Comparison of ENCODE assay signal across 15 mouse cellular contexts in genomic region chr1:184720162-184721025, GRCm38 (mm10). TPM values are rescaled to one million over a fixed set of nuclear protein-coding genes. Genes with fewer than 3 reads are reported as not detected.
A peak's percentile ranks its signal among the peaks of the same experiment; 100 is the strongest.
DNase-seq lines count a peak whose midpoint lies in the region; ATAC-seq and TF ChIP-seq lines count a peak whose summit lies in the region.
"Had no signal": no experiment of that assay in that cellular context is flagged by ENCODE, and none has a peak within 500 bp of the region (broad histone marks: within the 10 kb centered on the region; RNA-seq: fewer than 3 reads in every experiment).

No protein-coding gene starts in this region.

- H3K4me3 ChIP-seq in heart, embryonic 15.5 days, result no peak overlapping the region
- peak overlapping the region; percentile 11; the same call in 1 of the 2 replicates for H3K4me3 ChIP-seq in lung, embryonic 14.5 days (ENCODE audit: low read depth, low read length)
- no peak overlapping the region for H3K4me3 ChIP-seq in intestine, postnatal 0 days (ENCODE audit: low read depth, low read length)
- H3K4me3 ChIP-seq: forebrain, embryonic 13.5 days; myocyte had no signal

- intact Hi-C loops in heart, postnatal 36 days (cut with DNase I), result loop anchor here (10.0 kb wide), 1 partner anchor 686 kb away; the partner anchor contains the start of gene 1700056E22Rik

- H3K4me2 ChIP-seq in heart, embryonic 15.5 days, result 0 out of 2 replicates have a peak overlapping the region, but pooled peaks have one; percentile 7
- peak overlapping the region; percentile 38 for H3K4me2 ChIP-seq in lung, embryonic 14.5 days
- H3K4me2 ChIP-seq in intestine, postnatal 0 days (replicated peaks; ENCODE audit: low read depth), result peak overlapping the region; percentile 37; the same call in 1 of the 2 replicates
- H3K4me2 ChIP-seq: forebrain, embryonic 13.5 days had no signal

- no peak overlapping the region for H3K27ac ChIP-seq in heart, embryonic 15.5 days
- H3K27ac ChIP-seq in lung, embryonic 14.5 days (ENCODE audit: low read depth), result no peak overlapping the region
- H3K27ac ChIP-seq in intestine, postnatal 0 days (ENCODE audit: low read depth, low read length), result no peak overlapping the region
- H3K27ac ChIP-seq: forebrain, embryonic 13.5 days had no signal

- no peaks in the 10 kb centered on the region for H3K9me3 ChIP-seq in heart, embryonic 15.5 days (replicated peaks)
- no peaks in the 10 kb centered on the region for H3K9me3 ChIP-seq in lung, embryonic 14.5 days (ENCODE audit: low read depth, low read length)
- no peaks in the 10 kb centered on the region for H3K9me3 ChIP-seq in intestine, postnatal 0 days (ENCODE audit: control insufficient read depth)
- H3K9me3 ChIP-seq: forebrain, embryonic 13.5 days had no signal

- H3K4me1 ChIP-seq in heart, embryonic 15.5 days (replicated peaks), result peaks cover 13% of the 10 kb centered on the region
- no peaks in the 10 kb centered on the region; the same call in 1 of the 2 replicates for H3K4me1 ChIP-seq in lung, embryonic 14.5 days (ENCODE audit: insufficient read depth)
- H3K4me1 ChIP-seq in intestine, postnatal 0 days (replicated peaks; ENCODE audit: control insufficient read depth, insufficient read depth, low read length), result no peaks in the 10 kb centered on the region
- H3K4me1 ChIP-seq: forebrain, embryonic 13.5 days had no signal

- WGBS in heart, embryonic 15.5 days, result 3% methylated on average over 26 of the region's 26 CpGs
- 9% methylated on average over 26 of the region's 26 CpGs for WGBS in lung, embryonic 14.5 days
- WGBS in intestine, postnatal 0 days, result 16% methylated on average over 26 of the region's 26 CpGs

- no peak overlapping the region for H3K9ac ChIP-seq in heart, embryonic 15.5 days
- no peak overlapping the region for H3K9ac ChIP-seq in lung, embryonic 14.5 days
- H3K9ac ChIP-seq in intestine, postnatal 0 days (ENCODE audit: low read depth, low read length), result no peak overlapping the region
- H3K9ac ChIP-seq: forebrain, embryonic 13.5 days had no signal

- no peak for ATAC-seq in heart, embryonic 15.5 days (replicated peaks; ENCODE audit: insufficient number of reproducible peaks, insufficient read depth, low FRiP score, low read depth)
- ATAC-seq in lung, embryonic 14.5 days (ENCODE audit: insufficient read depth), result no peak
- peak; percentile 30; the same call in 1 of the 2 replicates for ATAC-seq in common myeloid progenitor, adult 5-6 weeks (replicated peaks; ENCODE audit: low read depth, poor library complexity, severe bottlenecking)
- no peak for ATAC-seq in intestine, postnatal 0 days
- ATAC-seq: forebrain, embryonic 13.5 days had no signal

- H3K36me3 ChIP-seq in heart, embryonic 15.5 days, result no peaks in the 10 kb centered on the region
- H3K36me3 ChIP-seq in lung, embryonic 14.5 days (ENCODE audit: insufficient read depth), result no peaks in the 10 kb centered on the region
- H3K36me3 ChIP-seq in intestine, postnatal 0 days (ENCODE audit: control insufficient read depth, insufficient read depth), result no peaks in the 10 kb centered on the region

- peaks cover 97% of the 10 kb centered on the region for H3K27me3 ChIP-seq in heart, embryonic 15.5 days
- H3K27me3 ChIP-seq in lung, embryonic 14.5 days (ENCODE audit: insufficient read depth, low read length), result peaks cover 97% of the 10 kb centered on the region
- peaks cover 85% of the 10 kb centered on the region for H3K27me3 ChIP-seq in intestine, postnatal 0 days (replicated peaks; ENCODE audit: control insufficient read depth, insufficient read depth, low read length)

- no peak for TF ChIP-seq CTCF in lung, embryonic 14.5 days (IDR thresholded peaks at IDR 0.05; ENCODE audit: low read depth)
- TF ChIP-seq CTCF in intestine, postnatal 0 days (IDR thresholded peaks at IDR 0.05; ENCODE audit: low read depth), result no peak

- DNase-seq in heart, postnatal 36 days, result no peak
- DNase-seq in lung, embryonic 14.5 days, result peak; percentile 44
- no peak for DNase-seq in lung, postnatal 4 days
- no peak for DNase-seq in testis, postnatal 10 days (ENCODE audit: low spot score)
- no peak for DNase-seq in kidney, adult 18-20 months
- DNase-seq: cerebellum, postnatal 14 days; heart, adult 18-20 months; kidney, postnatal 25 days; right cerebral cortex, postnatal 25 days; thymus, adult 18-20 months had no signal

RNA-seq across cellular contexts. Expression of gene Hlx, which starts 12.0 kb away (rescaled TPM):
- 10.9 and 12.0 TPM in 2 replicates for polyA plus RNA-seq in heart, embryonic 15.5 days (2015; fragmentation: Nextera tagmentation; extraction: Ambion mirVana)
- total RNA-seq in heart, postnatal 36 days (2021), result 10 to 100 TPM in 1 of 2 experiments, 1 to 10 TPM in 1; 9.9 to 14.5 TPM
- polyA plus RNA-seq in lung, embryonic 14.5 days (2014; fragmentation: Nextera tagmentation; extraction: Ambion mirVana), result 27.8 and 28.2 TPM in 2 replicates
- 4.6 and 10.8 TPM in 2 replicates for total RNA-seq in common myeloid progenitor, adult 5-6 weeks (2017)
- 20.2 and 22.7 TPM in 2 replicates for polyA plus RNA-seq in intestine, postnatal 0 days (2015; fragmentation: Nextera tagmentation; extraction: Ambion mirVana)
